Mouse (Mus musculus): ENCODE results near the gene Macf1. TPM values are rescaled to one million over a fixed set of nuclear protein-coding genes. Genes with fewer than 3 reads are reported as not detected.

Macf1 gene
- total RNA-seq, 2 experiments from 2014 or later, result 182 to 188 TPM

DNA sequence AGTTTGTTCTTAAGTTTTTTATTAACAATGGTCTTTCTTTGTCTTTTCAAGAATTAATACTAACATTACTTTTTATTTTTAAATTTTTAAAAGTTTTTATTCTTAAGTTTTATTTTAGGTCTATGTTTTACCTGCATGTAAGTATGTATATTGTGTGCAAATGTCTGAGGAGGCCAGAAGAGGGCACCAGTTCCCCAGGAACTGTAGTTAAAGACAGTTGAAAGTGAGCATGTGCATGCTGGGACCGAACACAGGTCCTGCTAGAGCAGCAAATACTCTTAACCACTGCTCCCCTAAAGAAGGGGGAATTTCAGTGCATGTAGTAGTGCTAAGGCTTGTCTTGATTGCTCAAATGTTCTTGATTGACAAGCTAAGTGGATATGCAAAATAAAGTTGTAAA lies 77.0 kb downstream of the Macf1 start:
- 0 out of 2 replicates have a peak, but pooled peaks have one; percentile 39 for ATAC-seq (replicated peaks; ENCODE audit: low FRiP score, poor library complexity, severe bottlenecking)

DNA sequence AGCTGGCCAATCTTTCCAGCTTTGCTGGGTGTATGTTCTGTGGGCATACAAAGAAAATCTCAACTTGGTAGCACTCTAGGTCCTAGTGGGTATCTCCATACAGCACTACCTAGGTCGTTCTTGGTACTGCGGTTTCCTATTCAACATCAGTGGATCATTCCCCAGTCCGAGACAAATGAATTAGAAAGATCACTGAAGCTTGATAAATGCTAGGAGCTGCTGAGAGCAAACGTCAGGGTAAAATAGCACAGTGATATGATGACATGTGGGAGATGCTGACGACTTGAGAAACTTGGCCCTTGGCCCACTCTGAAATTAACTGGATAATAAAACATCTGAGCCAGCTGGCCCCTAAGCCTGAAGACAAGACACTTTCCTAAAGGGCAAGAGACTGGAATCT lies 78.2 kb downstream of the Macf1 start:
- ATAC-seq (replicated peaks; ENCODE audit: low FRiP score, poor library complexity, severe bottlenecking), result no peak

DNA sequence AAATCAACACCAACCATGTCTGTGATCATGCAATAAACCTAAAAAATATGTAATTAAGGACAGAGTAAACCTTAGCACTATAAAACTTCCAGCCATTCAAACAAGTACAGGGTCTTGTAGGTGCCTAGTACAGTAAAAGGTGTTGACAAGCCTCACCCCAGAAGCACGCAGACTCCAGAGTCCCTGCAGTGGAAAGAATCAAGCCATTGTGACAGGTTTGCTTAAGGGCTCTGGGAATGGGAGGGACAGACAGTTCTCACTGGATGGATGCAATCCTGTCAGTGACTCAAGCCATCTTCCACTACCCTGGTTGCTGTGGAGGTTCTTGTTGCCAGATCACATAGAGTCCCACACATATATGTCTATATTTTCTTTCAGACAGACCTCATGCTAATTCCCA lies 78.9 kb downstream of the Macf1 start:
- ATAC-seq (replicated peaks; ENCODE audit: low FRiP score, poor library complexity, severe bottlenecking), result no peak

DNA sequence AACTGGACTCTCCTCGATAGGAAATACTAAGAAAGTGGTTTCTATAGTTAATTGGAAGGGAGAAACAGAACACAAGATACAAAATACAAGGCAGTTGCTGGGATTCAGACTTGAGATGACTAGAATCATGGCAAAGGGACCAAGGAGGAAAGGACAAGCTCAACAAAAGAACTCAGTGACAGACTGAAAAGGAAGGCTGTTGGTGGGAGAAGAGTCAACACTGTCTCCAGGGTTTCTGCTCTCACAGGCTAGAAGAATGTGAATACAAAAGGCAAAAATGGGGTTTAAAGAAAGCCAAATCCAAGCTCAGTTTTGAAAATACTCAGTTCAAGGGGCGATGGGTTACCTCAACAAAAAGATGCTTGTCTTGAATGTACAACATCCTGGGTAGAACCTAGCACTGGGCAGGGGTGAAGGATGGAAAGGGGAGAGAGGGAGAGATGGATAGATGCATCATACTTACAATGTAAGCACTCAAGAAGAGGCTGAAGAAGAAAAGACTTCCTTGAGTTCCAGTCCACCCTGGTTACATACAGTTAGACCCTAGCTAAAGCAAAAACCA lies 81.4 kb downstream of the Macf1 start:
- no peak for ATAC-seq (replicated peaks; ENCODE audit: low FRiP score, poor library complexity, severe bottlenecking)

DNA sequence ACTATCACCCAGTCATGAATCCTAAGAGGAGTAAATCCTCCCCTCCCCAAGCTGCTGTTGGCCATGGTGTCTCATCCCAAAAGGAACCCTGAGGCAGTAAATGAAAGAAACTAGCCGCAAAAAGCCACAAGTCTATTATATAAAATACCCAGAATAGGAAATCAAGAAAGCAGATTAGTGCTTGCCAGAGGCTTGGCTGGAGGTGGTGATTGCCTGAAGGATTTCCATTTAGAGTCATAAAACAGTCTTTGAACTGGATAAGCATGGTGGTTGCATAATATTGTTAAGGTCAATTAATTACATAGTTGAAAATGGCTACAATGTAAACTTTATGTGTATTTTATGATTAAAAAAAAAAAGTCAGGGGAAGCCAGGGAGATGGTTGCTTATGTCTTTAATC lies 83.1 kb downstream of the Macf1 start:
- no peak for ATAC-seq (replicated peaks; ENCODE audit: low FRiP score, poor library complexity, severe bottlenecking)

DNA sequence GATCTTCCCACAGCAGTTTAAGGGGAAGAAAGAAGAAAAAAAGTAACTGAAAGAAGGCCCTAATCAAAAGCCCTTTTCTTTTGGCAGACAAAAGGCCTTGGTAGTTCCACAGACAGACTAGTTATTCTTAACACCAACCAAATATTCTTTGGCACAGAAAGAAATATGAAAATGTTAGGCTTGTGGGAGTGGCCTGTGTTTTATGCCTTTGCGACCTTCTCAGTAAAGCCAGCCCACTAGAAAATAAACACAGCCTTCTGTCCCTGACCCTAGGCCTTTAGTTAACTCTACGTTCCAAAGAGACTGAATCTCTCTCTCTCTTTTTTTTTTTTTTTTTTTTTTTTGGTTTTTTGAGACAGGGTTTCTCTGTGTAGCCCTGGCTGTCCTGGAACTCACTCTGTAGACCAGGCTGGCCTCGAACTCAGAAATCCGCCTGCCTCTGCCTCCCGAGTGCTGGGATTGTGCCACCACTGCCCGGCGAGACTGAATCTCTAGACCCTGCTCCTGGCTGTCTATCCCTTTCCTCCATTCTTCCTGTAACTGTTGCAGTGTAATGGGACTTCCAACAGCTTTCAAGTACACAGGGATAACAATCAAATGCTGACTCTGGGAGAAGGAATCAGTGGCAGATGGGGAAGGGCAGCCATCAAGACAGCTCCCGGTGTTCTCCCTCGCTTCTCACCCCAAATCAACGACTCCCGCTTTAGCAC lies 85.5 kb downstream of the Macf1 start:
- ATAC-seq (replicated peaks; ENCODE audit: low FRiP score, poor library complexity, severe bottlenecking), result no peak

DNA sequence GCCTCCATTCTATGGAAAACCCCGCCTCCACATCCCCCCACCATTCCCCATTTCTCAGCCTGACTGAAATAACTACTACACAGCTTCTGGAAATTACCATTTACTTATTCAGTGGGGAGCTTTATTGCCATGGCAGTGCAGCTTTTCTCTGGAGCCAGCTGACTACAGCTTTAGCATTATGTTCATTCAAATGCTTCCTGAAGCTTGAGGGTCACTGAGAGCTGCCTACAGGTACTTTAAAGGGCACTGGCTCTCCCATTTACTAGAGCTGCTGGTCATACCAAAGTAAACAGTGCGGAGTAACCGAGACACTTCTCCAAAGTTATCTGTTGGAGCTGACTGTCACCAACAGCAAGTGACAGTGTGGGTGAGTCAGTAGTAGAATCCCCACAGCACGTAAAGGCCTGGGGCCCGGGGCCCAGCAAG lies 89.8 kb downstream of the Macf1 start:
- no peak for ATAC-seq (replicated peaks; ENCODE audit: low FRiP score, poor library complexity, severe bottlenecking)

DNA sequence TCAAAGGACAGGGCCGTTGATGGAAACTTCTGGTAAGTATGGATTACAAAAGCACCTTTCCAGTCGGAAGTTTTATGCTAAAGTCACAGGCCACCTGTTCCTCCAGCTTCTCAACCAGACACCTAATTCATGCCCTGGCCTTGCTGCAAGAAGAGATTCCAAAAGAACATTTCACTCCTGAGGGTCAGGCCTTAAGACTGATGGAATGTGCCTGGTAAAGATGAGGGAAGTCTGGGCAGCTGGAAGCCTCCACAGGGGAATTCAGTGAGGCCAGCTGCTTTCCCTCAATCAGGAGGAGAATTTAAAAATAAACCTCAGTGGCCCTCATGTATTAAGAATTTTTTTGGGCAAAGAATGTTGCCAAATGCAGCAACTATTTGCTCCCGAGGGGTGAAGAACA lies 90.5 kb downstream of the Macf1 start:
- ATAC-seq (replicated peaks; ENCODE audit: low FRiP score, poor library complexity, severe bottlenecking), result no peak

DNA sequence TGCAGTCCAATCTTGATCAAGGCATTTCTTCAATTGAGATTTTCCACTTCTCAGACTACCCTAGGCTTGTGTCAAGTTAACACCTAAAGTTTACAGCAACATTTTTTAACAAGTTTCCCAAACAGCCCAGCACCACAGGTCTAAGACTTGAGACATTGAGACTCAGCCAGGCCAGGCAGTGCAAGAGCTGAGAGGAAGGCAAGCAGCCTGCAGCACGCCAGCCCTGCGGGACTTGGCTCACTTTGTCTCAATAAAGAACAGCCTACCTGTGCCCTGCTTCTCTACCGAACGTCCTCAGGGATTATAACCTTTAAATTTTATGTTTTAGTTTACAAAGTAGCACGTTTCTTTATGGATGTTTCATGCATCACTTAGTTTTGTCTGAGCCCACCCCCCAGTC lies 92.1 kb downstream of the Macf1 start:
- no peak for ATAC-seq (replicated peaks; ENCODE audit: low FRiP score, poor library complexity, severe bottlenecking)

DNA sequence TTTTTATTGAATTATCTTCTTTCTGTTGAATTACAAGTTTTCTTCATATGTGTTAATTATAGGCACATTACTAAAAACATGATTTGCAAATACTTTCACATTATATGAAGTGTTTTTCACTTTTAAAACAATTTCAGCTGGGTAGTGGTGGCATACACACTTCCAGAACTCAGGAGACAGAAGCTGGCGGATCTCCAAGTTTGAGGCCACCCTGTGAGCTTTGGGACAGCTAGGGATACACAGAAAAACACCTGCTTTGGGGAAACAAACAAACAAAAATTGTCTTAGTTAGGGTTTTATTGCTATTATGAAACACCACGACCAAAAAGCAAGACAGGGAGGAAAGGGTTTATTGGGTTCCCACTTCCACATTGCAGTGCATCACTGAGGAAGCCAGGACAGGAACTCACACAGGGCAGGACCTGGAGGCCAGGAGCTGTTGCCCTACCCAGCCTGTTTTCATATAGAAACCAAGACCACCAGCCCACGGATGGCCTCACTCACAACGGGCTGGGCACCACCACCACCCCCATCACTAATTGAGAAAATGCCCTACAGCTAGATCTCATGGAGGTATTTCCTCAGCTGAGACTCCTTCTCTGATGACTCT lies 93.0 kb downstream of the Macf1 start:
- ATAC-seq (replicated peaks; ENCODE audit: low FRiP score, poor library complexity, severe bottlenecking), result no peak

DNA sequence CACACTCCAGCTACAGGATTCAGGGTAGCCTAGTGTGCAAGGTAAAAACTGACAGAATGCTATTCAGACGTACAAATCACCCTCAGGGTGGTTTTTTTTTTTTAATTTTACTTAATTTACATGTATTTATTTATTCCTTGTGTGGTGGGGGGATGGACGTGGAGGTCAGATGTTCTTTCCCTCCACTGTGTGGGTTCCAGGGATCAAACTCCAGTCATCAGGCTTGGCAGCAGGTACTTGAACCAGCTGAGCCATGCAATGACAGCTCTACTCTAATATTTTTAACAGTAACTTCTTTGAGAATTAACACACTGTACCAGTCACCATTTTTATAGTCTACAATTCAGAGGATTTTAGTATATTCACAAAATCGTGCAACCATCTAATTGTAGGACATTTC lies 94.7 kb downstream of the Macf1 start:
- no peak for ATAC-seq (replicated peaks; ENCODE audit: low FRiP score, poor library complexity, severe bottlenecking)

DNA sequence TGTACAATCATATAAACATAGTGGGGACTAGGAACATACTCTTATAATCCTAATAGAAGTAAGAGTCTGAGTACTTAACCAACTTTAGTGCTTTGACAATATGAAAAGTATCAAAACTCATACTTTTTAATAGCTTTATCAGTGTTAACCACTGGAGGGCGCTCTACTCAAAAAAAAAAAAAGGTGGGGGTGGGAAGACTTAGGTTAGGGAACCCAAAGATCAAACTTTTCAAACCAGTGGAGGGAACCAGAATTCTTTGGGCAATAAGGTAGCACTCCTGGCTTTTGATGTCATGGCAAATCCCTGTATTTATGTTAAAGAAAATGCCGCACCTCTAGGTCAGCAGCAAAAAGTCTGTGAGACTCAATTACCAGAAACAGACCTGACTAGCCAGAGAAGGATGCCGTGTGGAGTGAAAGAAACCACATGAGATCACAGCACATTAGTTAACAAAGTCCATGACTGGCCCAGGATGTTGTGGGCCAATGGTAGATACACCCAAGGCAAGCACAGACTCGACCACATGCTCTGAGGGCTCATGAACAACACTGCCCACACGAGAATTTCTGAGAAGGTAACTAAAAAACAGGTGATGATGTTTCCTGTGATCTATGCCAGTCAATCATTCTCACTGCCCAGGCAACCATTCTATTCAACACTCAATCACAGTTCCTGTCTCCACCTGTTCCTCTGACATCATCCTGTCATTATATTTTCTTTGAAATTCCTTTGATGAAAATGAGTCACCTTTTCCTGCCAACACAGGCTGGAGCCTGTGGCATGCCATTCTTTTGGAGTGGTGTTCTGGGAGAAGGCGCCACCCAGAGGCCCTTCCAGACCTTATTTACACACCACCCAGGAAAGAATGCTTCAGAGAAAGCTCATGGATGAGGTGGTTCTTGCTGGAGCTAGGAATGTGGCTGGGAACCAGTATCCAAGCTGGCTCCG lies 95.5 kb downstream of the Macf1 start:
- ATAC-seq (replicated peaks; ENCODE audit: low FRiP score, poor library complexity, severe bottlenecking), result no peak

DNA sequence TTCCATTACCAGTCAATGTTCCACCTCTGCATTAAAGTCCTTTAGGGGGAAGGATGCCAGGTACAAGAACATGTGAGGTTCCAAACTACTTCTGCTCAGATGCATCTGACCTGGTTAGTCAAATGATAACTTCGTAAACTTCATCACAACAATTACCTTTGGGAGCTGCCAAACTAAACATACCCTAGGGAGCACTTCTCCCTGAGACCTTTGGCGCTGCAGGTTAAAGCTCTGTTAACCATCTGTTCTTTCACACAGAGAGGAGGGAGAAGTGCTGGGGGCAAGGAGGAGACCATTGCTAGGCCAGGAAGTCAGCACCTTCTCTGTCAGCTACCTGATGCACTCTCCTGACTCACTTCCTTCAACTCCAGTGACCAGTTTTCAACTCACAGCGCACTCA lies 96.5 kb downstream of the Macf1 start:
- no peak for ATAC-seq (replicated peaks; ENCODE audit: low FRiP score, poor library complexity, severe bottlenecking)

DNA sequence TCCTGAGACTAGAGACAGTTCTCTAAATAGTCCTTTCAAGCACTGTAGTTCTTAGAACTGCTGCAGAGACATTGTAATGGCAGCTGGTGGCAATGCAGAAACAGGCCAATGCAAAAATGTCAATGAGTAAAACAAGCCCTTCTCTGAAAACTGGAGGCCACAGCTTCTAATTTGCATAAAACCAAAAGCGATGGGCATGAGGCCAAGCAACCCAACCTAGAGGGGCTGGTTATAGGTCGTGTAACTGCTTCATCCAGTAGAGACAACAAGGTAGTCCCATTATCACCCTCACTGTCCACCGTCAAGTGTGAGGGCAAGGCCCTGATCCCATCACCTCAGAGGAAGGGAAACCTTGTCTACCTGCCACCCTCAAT lies 99.5 kb downstream of the Macf1 start:
- no peak for ATAC-seq (replicated peaks; ENCODE audit: low FRiP score, poor library complexity, severe bottlenecking)

DNA sequence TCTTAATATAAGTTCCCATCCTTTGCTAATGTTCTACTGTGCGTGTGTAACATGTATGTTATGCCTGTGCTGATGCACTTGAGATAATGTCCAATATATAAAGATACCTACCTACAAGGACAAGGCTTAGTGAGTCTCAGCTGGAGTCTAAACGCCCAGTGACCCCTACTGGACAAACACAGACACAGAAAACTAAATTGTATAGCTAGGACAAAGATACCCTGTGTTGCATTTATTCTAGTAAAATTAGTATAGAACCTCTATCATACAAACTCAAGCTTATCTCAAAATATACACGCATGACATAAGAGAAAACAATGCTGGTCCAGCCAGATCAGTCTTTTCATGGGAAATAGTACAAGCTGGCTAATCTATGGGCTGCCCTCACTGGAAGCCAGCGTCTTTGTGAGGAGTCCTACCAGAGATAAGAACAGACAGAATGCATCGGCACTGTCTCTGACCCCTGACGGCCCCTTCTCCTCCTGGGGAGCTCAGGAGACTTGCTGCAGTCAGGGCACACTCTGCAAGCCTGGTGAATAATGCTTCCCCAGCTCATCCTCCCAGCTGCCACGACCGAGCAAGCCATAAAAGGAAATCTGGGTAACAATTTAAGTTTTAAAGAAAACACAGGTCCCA lies 100.0 kb downstream of the Macf1 start:
- ATAC-seq (replicated peaks; ENCODE audit: low FRiP score, poor library complexity, severe bottlenecking), result no peak

DNA sequence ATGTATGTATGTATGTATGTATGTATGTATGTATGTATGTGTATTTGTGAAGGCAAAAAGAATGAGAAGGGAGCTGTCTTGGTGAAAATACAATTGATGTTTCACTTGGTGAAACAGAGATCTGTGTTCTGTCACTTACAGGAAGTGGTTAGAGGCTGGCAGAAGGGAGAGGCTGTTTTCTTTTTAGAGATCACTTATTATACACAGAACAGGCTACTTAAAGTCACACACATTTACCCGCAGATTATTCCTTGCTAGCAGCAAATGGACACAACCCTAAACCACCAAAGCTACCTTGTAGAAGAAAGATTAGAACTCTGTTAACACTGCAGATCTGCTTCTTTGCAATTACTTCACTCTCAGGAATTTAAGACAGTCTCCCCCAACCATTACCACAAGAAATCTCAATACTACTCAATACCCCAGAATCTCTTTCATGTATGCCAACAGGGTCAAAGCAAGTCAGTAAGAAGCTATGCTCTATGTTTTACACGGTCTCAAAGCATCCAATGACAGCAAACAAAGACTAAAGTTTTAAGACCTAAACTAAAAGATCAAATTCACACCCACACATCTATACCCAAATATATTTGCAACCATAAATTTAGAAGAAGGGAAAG lies 106.6 kb downstream of the Macf1 start:
- ATAC-seq (replicated peaks; ENCODE audit: low FRiP score, poor library complexity, severe bottlenecking), result no peak

DNA sequence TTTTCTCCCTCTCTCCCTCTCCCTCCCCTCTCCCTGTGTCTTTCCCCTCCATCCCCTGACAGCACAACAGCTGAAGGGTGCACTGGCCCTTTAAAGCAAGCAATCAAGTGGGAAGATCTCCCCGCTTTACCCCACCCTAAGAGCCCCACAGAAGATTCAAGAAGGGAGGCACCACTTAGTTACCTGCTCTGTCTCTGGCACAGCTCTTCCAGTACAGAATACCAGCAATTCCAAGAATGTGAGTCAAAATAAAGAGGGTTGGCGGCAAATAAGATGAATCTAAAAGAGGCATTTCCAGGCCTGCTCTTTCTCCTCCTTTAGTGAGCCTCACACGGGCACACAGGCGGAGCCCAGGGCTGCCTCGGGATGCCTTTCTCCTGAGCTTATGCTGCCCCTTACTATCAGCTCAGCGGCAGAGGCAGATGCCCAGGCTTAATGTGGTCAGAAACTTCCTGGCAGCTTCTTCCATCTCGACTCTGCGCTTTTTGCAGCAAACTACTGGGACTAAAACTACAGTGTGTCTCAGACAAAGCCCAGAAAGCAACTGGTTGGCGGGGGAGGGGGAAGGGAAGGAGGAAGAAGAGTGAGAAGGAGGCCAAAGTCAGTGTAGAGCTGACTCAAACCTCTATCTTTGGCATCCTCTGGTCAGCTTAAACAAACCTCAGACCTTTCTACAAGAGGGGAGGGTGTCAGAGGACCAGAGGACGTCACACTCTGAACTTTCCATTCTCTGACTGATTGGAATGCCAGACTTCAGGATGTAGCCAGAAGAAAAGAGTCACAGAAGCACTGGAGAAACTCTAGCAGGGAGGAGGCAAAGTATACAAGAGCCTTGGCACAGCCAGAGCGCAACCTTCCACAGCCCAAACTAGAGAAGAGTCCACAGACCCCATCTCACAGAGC lies 111.5 kb downstream of the Macf1 start:
- peak; percentile 39; the same call in 1 of the 2 replicates for ATAC-seq (replicated peaks; ENCODE audit: low FRiP score, poor library complexity, severe bottlenecking)

DNA sequence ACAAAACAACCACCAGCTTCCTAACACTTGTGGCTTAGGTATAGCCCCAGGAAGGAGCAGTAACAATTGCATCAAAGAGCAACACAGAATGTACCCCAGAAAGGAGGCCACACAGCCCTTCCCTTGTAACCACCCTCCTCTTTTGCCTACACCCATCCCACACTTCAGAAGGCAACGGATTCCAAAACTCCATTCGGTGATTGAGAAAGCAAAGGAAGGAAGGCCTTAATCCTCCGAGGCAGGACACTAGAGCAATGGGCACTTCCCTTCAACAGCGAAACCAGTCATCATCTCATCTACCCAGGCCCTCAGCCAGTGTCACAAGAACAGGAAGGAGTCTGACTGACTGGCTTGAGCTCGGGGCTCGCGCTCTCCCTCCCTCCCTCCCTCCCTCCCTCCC lies 112.3 kb downstream of the Macf1 start:
- ATAC-seq (replicated peaks; ENCODE audit: low FRiP score, poor library complexity, severe bottlenecking), result no peak
